Mouse (Mus musculus): ENCODE results near the gene St7. TPM values are rescaled to one million over a fixed set of nuclear protein-coding genes. Genes with fewer than 3 reads are reported as not detected.
A peak's percentile ranks its signal among the peaks of the same experiment; 100 is the strongest.

Gene St7
- total RNA-seq, 1 experiment from 2014 or later = 19.8 TPM

DNA sequence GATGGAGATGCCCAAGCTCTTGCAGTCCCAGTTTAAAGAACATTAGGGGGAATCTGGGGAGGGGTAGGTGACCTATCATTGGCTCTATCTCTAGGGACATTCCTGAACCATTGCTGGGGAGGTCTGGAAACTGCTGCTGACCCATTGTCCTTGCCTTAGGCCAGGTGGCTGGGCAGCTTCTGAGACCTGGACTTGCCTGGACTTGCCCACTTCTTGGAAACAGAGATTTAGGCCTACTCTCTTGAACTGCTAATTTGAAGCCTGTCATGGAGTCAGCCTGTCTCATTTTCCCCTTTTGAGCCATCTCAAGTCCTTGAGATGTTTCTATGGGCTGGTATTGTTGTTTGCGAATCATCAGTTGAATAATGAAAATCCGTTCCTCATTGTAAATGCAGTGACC, 130.9 kb downstream of the St7 start:
- DNase-seq = no peak

- no peak for DNase-seq
Measured at GRCm38 (mm10) chr6:17824735-17825134, 132.0 kb downstream of the St7 start.

DNA sequence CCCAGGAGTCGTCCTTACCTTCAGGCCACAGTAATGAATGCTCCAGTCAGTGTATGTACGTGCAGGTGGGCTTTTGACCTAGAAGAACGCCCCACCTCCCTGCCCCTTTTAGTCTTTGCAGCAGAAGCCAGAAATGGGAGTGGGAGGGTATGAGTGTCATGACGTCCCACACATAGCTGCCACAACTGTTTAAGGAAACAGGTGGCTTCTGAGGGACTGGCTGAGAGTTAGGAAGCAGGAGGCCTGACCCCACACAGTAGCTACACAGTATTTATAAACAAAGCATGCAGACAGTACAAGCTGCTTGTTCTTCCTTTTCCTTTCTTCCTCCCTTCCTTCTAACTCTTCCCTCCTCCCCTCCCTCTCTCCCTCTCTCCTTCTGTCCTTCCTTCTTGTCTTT, 135.6 kb downstream of the St7 start:
- DNase-seq = no peak

DNA sequence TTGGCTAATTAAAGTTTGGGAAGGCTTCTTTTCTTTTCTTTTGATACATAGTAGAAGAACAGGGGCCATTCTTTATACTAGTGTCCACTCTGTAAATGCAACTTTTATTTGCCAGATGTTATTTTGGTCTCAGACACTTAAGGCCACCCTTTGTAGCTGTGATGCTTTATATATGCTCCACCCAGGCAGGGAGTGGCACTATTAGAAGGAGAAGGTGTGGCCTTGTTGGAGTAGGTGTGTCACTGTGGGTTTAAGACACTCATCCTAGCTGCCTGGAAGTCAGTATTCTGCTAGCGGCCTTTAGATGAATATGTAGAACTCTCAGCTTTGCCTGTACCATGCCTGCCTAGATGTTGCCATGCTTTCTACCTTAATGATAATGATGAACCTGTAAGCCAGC, 137.2 kb downstream of the St7 start:
- no peak for DNase-seq

- DNase-seq = peak; percentile 86
Measured at GRCm38 (mm10) chr6:17834493-17834892, 141.8 kb downstream of the St7 start.

DNA sequence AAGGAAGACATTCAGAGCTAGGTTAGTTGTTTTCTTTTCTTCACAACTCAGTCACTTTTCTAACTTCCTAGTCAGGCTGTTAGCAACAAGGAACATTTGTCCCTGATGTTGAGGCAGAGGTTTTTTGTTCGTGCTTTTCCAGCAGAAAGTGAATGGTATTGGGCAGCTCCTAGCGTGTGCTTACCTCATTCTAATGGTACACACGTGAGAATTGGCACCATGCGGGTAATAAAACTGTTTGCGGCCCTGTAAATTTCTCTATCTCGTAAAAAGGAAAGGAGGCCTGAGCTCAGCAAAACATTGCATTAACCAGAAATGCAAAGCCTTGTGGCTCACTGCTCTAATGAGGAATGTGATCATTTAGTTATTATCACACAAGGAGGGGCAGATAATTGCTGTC, 143.0 kb downstream of the St7 start:
- no peak for DNase-seq

GRCm38 (mm10) chr6:17837676-17838075, 144.9 kb downstream of the St7 start:
- DNase-seq = no peak

- DNase-seq = no peak
Measured at GRCm38 (mm10) chr6:17840431-17840830, 147.7 kb downstream of the St7 start.

DNA sequence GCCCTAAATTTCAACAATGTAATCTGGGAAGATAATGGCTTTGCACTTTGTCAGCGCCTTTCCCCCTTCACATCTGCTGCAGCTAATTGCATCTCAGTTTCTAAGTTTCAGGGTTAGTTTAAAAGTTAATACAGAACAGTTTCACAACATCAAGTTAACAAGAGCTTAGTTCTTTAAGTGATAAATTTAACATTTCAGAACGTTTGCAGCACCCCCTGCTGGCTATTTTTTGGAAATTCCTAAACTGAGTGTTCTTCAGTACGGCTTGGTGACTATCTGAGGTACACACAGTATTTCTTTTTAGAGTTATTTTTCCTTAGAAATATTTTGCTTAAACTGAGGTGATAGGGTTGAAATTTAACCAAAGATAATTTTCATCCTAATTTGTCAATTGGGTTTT, 150.0 kb downstream of the St7 start:
- peak; percentile 62 for DNase-seq

- no peak for DNase-seq
Measured at GRCm38 (mm10) chr6:17851316-17851715, 158.6 kb downstream of the St7 start.

DNA sequence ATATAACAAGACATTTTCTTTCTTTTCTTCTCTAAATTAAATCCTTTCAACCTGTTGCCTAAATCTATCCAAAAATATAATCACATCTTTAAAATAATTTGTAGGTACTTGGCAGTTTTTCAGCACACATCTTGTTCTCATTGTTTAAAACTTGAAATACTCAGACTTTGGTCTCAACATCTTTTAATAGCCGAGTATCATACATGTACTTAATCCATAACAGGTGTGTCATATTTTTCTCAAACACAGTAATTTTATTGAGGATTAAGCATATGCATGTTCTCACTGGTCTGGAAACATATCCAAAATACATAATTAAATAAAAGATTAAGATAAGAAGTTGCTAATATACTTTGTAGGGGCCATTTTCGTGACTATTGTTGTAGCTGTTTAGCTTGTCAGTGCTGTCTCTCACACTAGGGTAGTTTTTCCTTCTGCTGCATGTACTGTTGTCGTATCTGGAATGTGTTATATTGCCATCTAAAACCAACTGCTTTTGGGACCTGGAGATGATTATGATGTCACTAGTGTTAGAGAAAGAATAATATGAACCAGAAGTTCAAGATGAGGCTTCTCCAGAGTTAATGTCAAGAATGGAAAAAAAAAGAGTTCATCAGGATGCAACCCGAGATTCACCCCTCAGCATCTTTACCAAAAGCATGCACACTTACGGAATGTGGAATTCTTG, 161.0 kb downstream of the St7 start:
- DNase-seq = no peak

- DNase-seq = no peak
Measured at GRCm38 (mm10) chr6:17855616-17856015, 162.9 kb downstream of the St7 start.

DNA sequence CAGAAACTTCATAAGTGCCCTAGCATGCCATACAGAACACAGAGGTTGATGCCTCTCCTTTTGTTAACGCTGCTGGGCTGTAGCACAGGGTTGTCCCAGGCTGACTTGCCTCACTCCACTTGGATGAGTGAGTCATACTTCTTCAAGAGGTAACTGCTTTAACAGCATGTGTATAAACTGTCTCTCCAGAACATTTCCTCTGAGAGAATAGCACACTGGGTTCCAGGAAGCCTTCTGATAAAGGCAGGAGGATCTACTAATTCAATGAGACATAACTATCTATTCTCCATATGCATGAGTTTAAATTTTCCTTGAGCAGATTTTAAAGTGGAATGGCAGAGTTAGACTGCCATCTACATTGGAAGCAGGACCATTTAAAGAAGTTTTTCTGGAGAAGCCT, 166.8 kb downstream of the St7 start:
- no peak for DNase-seq

- DNase-seq = no peak
Measured at GRCm38 (mm10) chr6:17860463-17860862, 167.7 kb downstream of the St7 start.

DNA sequence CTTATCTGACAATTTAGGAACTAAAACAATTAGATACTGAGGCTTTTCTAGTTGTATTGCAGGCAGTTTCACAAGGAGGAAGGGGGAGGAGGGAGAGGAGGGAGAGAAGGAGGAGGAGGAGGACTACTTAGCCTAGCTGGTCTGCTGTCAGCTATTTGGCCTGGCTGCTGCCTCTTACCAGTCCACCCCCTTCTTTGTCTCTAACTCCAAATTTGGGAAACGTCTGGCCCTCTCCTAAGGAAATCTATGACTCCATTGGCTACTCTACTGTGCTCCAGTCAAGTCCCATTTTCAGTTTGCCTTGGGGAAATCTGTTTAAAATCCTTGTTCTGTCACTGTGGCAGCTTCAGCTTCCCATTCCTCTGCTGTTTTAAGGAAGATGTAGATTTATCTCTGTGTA, 175.1 kb downstream of the St7 start:
- no peak for DNase-seq

DNA sequence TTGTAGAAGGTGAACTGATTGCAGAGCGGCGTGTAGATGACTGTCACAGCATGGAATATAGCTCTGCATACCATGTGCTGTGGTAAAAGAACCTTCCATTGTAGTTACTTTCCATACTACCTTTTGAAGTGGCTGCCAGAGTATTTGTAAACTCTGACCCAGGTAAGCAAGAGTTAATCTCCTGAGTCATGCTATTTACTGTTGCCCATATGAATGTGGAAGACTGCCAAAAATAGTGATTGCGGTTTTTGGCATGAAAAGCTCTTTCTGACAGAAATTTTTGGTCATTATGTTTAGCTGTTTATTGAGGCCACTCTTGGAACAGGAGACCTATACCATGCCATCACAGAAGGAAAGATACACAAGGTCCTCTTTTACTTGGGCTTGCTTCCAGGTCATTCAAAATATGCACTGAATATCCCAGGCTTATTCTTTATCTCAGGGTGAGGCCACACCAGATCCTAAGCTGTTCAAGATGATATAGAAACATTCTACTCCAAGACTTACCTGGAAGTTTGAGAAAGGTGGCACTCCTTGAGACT, 179.2 kb downstream of the St7 start:
- no peak for DNase-seq

DNA sequence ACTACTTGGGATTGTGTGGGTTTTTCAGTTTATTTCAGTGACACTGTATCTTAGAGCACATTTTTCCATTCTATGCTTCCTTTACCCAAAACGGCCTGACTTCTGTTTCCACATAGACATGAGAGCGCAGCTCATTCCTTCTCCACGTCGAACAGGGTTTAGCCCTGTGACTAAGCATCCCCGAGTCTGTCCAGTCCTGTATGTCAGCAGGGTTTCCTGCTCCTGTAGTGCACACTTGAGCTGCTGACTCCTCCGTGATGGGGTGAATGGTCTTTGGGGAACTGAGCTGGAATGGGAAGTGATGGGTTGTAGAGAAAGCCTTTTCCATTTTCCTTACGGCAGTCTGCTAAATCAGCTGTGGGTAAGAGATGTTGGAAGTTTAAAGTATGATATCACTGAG, 182.9 kb downstream of the St7 start:
- no peak for DNase-seq

- DNase-seq = no peak
Measured at GRCm38 (mm10) chr6:17876023-17876613, 183.4 kb downstream of the St7 start.

DNA sequence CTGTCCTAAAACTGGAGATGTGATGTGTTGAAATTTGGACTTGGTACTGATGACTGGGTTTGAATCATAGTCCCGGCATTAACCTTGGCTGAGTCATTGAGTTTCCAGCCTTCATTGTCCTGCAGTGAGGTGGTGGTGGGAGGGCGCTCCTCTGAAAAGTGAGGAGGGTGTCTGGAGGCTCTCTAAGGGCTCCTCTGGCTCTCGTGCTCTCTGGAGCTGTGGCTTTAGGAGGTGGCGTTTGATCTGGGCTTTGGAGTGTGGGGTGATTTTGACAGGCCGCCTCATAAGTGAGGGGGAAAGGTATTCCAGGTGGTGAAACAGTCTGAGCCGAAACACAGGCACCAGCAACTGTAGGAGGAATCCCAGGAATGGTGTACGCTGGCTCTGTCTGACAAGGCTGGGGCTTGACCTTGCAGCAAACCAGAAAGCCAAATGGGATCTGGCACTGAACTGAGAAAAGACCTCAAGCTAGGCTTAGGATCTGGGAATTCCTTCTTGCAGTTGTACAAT, 184.0 kb downstream of the St7 start:
- peak; percentile 64 for DNase-seq

DNA sequence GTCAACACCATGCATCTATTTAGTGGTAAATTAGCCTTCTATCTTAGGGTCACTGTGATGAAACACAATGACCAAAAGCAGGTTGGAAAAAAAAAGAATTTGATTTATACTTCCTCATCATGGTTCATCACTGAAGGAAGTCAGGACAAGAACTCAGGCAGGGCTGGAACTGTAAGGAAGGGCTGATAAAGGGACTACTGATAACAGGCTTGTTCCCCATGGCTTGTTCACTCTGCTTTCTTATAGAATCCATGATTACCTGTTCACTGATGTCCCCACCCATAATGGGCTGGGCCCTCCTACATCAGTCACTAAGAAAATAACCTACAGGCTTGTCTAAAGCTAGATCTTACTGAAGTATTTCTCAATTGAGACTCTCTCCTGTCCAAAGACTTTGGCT, 190.2 kb downstream of the St7 start:
- no peak for DNase-seq

GRCm38 (mm10) chr6:17887765-17888164, 195.0 kb downstream of the St7 start:
- no peak for DNase-seq

- no peak for DNase-seq
Measured at GRCm38 (mm10) chr6:17895562-17895961, 202.8 kb downstream of the St7 start.

- no peak for DNase-seq
Measured at GRCm38 (mm10) chr6:17898539-17898938, 205.8 kb downstream of the St7 start.

DNA sequence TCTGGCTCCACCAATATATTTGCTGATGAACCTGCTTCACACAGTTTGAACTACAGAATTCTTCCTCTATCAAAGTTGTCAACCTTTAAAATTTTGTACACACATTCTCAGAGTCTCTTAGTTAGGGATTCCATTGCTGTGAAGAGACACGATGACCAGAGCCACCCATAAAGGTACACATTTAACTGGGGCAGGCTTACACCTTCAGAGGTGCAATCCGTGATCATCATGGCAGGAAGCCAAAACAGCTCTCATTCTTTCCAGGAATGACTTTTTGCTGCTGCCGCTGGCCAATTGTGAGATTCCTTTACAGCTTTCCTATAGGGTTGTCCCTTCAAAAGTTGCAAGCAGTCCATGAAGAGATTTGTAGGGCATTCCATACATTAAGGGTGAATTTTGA, 210.6 kb downstream of the St7 start:
- DNase-seq = no peak
